Mouse (Mus musculus) left cerebral cortex, postnatal 14 days (tissue): ENCODE results near the gene Tbcel. TPM values are rescaled to one million over a fixed set of nuclear protein-coding genes. Genes with fewer than 3 reads are reported as not detected.

Experiments used
- DNase-seq, 2 experiments: peaks; one replicate each; pipeline ENCODE4 v3.0.0; 2021 to 2022; ENCODE audit warnings: low spot score in 2 of 2, mixed read lengths in 1 of 2
- intact Hi-C: fragments of 180-260 bp; cut with DNase I; formaldehyde crosslinking; loops from one replicate; pipeline ENCODE4 v1.15.1; 2025
- long read RNA-seq, 2 experiments: library from polyadenylated mRNA; stranded (forward); transcript quantifications; one replicate each; pipeline ENCODE4 v2.0.0; 2021
- total RNA-seq, 2 experiments: library from RNA; stranded (reverse); gene quantifications; 2 replicates each; pipeline ENCODE4 v1.2.3; 2021

The Tbcel gene
- 10 to 100 TPM; 47.2 to 53.8 TPM for total RNA-seq
- long read RNA-seq, experiment 1, full-length matches to known transcripts, result 10 of 17 reads
- long read RNA-seq, experiment 1, partial matches to known transcripts, result 0 of 17 reads
- long read RNA-seq, experiment 1, other reads (novel, unspliced or antisense), result 7 of 17 reads
- long read RNA-seq, experiment 2, full-length matches to known transcripts, result 12 of 18 reads
- long read RNA-seq, experiment 2, partial matches to known transcripts, result 1 of 18 reads
- long read RNA-seq, experiment 2, other reads (novel, unspliced or antisense), result 5 of 18 reads

DNA sequence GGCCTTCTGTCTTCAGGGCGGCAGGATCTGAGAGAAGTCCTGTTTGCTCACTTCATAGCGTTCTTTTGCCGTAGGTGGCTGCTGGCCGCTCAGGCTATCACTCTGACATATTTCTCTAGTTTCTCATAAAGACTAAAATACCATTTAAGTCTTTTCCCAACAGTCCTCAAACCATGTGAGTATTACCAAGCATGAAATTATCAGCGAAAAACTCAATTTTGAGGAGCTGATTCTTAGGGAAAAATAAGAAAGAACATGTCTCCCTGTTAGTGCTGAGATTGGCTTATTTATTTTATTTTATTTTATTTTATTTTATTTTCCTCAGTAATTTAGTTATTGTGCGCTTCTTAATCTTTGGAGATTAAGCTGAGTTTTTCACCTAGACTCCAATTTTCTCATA, at the start of gene Tbcel:
Gene Tbcel, minus strand, starts transcription at position 101 of the 400 bp plus-strand sequence.
- intact Hi-C loops, result no loop called here
- no peak for DNase-seq

DNA sequence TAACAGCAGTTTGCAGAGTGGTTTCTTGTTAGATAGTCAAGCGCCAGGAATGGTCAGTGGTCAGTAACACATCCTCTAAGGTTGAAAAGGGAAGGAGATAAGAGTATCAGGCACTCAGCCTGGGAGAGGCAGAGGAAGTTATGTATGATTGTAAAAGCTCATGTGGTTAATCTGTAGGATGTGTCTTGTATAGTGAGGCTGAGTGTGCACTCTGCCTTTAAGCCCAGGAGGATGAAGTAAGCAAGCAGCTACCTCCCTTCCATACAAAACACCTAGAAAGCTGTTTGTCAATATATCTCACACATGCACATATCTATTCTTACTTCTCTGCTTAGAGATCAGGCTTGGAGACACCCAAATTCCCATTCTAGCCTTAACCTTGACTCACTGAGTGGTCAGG, 47.6 kb upstream of the Tbcel start:
- intact Hi-C loops, result loop anchor here (10.0 kb wide), 1 partner anchor 230 kb away; no protein-coding TSS in a partner anchor
- no peak for DNase-seq

DNA sequence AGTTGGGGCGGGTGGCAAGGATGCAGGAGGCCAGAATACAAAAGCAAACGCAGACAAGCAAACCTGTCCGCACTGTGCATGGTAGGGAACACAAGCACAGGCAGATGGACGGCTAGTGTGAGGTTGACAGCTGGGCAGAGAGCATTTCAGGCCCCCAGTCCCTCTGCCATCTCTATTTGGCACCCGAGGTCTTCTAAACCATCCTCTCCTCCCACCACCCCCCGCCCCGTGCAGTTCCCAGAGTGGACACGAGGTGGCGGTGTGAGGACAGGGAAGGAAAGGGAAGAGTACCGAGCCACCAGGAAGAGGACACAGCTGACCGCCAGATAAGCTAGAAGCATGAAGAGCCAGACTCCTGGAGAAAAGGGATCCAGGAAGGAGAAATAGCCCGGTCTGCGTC, 42.5 kb upstream of the Tbcel start:
- intact Hi-C loops, result loop anchor here (1.0 to 10.0 kb wide), 2 partner anchors 225 to 394 kb away; partner anchors contain the start of gene Grik4
- DNase-seq, result peak; percentile 68 to 78

DNA sequence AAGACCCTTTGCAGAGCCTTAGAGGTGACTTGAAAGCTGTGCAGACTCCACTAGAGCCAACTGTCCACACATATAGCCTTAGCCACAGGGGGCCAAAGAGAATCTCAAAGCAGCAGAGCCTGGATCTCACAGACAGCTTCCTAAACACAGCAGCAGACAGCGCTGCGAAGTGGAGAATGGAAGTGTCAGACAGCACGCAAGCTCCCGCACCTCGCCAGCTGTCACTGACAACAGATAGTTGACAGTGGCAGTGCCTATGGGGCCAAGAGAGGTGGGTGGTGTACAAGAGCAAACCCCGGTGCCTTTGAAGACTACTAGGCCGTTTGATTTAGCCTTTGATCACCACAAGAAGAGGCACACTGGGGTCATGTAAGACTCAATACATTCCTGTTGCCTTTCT, 41.4 kb upstream of the Tbcel start:
- intact Hi-C loops, result no loop called here
- DNase-seq, result no peak

DNA sequence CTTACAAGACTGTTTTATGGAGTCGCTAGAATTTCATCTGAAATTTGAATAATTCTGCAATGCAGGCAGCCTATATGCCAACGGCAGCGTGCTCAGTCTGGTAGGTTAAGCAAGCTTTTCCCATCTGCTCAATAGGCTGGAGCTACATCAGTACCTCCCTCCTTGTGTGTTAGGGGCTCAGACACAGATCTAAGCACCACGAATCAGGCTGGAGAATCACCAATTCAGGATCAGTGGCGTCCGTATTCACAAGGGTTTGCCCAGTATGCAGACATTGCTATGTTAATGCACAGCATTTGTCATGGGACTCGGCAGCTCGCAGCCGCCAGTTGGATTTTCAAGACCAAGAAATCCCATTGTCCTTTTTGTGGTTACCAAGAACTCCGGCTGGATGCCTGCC, 36.9 kb upstream of the Tbcel start:
- intact Hi-C loops, result no loop called here
- DNase-seq, result no peak

DNA sequence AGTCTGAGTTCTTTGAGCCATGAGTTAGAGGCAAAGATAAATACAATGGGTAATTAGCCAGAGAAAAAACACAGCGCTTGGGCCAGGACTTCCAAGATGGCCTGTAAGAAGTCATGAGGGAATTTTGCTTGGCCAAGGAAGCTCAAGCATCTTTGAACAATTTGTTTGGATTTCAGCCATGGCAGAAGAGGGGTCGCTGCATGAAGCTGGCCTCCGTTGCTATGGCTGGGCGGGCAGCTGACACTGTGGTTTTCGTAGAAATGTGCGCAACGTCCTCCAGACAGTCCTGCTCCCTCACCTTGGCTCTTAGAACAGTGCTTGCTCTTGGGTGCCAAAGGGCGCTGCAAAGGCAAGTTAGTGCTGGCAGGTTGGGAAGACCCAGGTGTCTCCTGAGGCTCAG, 25.9 kb upstream of the Tbcel start:
- intact Hi-C loops, result loop anchor here (10.0 kb wide), 1 partner anchor 139 kb away; the partner anchor contains the start of gene Tecta
- no peak for DNase-seq

DNA sequence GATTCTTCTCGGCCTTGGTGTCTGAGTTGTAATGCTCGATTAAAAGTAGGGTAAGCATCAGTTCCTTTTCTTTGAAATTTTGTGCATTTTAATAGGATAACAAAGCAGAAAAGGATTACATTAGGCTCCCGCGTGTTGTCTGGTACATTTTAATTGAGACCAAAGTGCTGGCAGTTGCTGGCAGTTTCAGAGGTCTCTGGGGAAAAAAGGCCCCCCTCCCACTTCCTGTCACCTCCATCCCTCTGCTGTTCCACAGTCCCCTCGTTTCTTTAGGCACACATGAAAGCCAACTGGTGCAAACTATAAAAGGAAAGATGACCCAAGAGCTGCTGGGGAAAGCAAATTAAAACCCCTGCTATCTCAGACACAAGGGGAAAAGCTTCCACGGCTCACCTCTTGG, 25.4 kb upstream of the Tbcel start:
- intact Hi-C loops, result loop anchor here (10.0 kb wide), 1 partner anchor 138 kb away; the partner anchor contains the start of gene Tecta
- no peak for DNase-seq

DNA sequence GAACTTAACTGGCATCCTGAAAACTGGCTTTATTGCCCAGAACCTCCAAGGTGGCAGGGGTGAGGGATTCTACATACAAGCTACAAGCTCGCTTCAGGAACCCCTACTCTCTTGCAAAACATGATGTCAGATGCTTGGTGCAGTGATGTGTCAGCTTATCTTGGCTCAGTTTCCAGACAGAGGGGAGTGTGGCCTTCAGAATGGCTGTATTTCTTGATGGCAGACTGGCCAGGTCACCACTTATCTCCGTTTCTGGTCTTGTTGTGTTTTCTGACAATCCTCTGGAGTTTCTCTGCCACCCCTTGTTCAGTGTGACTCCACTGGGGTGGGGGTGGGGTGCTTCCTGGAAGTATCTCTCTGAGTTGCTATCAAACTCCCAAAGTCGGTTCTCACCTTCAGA, 24.3 kb upstream of the Tbcel start:
- intact Hi-C loops, result loop anchor here (10.0 kb wide), 1 partner anchor 137 kb away; the partner anchor contains the start of gene Tecta
- no peak for DNase-seq

DNA sequence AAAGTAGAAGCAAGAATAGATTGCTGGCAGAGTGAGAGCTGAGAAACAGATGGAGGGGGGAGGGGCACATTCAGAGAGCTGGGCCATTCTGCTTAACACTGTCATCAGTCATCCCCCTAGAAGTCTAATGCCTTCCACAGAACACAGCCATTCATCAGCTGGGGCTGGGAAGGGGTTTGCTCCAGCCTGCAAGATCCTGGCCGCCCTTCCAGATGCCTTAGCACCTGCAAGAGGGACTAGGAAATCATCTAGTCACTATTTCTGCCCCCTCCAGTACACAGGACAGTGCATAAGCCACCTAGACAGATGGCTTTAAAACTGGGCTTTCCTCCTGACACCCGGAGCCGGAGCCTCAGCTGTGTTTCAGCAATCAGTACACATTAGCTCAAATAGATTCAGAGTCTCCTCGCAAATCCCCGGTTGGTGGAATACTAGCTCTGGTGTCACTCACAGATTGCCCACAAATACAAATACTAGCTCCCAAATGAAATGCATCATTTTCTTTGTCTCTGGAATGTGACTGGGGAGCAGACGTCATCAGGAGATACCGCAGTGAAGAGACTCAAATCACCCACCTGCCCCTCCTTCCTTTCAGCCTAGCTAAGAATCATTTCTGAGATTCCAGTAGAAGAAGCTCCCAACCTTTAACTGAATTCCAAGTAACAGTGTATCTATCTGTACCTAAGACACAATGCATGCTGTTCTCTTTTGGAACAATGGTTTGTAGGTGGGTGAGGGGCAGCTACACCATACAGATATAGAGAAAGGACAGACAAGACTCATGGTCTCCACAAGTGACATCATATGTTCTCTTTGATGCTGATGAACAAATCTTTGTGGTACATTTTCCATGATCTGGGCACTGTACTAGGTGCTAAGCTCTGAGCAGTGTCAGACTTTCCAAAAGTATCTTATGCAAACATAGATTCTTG, 22.9 kb upstream of the Tbcel start:
- intact Hi-C loops, result loop anchor here (10.0 kb wide), 1 partner anchor 136 kb away; the partner anchor contains the start of gene Tecta
- peak; percentile 65 to 77 for DNase-seq

DNA sequence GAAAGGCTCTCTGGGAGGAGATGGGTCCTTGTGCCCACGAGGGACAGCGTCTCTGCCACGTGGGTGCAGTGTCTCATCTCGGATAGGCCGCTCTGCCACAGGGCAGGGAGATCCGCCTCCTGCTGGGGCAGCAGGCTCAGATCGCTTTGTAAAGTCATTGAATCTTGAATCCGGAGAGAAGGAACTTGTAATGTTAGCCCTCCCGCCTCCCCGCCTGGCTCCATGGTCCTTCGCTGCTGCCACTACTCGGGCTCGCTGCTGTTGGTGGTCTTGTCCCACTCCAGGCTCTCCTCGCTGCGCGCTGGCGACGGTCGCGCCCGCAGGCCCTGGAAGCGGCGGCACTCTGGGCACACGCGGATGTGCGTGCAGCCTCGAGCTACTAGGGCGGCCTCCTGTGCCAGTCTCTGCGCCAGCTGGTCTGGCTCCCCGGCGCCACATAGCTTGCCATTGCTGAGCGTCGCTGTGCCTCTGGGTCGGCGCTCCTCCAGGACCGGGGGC, 13.0 kb upstream of the Tbcel start:
- peak; percentile 52 to 66 for DNase-seq
- intact Hi-C loops, result no loop called here

DNA sequence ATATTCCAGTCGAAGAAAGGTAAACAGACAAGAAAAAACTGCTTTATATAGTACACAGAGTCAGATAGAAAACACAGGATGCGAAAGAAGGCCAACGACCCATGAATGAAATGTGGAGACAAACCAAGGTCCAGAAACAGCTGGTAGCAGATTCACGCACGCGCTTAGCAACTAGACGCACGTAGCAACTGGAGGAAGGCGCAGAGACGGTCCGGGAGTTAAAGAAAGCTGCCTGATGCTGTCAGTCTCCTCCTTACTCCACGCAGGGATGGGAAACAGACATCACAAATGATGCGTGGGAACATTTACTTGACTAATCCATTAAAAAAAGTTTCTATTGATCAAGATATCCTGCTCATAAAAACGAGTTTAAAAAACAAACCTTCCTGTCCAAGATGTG, 10.6 kb upstream of the Tbcel start:
- DNase-seq, result peak; percentile 28 to 30
- intact Hi-C loops, result no loop called here

DNA sequence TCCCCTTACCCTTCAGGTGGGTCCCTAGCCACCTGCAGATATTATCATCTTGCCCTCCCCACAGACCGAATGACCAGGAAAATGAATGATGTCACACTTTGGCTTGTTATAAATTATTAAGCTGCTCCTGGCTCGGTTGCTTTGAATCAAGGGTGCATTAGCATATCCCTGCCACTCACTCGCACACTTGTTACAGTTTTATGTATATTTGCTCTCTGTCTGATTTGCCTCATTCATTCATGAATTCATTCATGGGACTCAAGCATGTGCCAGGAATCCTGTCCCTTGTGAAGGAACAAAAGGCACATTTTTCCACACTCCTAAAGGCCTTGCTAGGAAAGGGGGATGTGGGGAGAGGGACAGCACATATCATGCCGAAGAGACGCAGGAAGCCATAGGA, 5.5 kb upstream of the Tbcel start:
- no peak for DNase-seq
- intact Hi-C loops, result no loop called here

DNA sequence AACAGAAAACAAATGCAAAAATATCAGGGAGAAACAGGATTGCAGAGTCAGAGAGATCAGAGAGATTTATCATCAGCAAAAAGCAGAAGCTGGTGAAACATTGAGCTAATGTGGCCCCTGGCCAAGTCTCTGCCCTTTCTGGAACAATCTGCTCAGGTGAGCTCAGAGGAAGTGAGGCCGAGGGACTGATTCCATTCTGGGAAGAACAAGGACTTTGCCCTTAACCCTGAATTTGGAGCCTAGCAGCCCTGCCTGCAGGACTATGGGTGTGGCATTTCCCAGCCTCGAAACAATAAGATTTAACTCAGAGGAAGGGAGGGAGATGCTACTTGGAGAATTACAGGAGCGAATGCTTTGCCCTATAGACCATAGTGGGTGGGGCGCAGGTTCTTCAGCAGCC, 4.7 kb upstream of the Tbcel start:
- intact Hi-C loops, result no loop called here
- DNase-seq, result no peak

DNA sequence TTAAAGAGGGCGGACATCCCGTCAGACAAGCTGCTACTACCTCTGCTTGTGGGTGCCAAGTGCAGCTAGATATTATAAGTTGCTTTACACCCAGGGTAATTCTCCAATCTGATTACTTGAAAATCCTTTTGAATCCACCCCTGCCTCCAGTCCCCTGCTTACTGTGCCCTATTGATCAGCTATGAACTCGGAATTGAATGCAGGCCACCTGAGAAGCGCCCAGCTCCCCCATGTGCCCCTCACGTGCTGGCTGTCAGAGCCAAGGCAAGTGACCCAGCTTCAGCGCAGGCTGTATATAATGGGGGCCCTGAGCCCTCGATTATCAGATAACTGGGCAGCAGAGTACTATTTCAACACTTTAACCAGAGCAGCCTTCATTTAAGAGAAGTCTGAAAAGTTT, 626 bp upstream of the Tbcel start:
- intact Hi-C loops, result no loop called here
- no peak for DNase-seq

DNA sequence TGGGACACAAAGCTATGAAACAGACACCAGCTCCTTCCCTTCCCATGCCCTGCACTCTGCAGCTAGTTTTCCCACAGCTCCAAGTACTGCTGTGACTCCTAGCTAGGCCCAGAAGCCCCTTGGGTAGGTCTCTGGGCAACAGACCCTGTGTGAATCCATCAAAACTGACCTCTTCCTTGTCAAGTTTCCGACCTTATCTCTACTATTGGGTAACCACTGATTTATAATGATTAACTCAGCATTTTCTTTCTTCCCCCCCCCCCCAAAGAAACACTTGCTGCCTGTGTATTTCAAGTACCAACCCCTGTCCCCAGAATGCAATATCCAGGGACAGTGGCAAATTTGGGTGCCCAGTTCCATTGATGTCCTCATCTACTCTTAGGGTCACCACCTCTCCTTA, 587 bp downstream of the Tbcel start:
- DNase-seq, result no peak
- intact Hi-C loops, result no loop called here

DNA sequence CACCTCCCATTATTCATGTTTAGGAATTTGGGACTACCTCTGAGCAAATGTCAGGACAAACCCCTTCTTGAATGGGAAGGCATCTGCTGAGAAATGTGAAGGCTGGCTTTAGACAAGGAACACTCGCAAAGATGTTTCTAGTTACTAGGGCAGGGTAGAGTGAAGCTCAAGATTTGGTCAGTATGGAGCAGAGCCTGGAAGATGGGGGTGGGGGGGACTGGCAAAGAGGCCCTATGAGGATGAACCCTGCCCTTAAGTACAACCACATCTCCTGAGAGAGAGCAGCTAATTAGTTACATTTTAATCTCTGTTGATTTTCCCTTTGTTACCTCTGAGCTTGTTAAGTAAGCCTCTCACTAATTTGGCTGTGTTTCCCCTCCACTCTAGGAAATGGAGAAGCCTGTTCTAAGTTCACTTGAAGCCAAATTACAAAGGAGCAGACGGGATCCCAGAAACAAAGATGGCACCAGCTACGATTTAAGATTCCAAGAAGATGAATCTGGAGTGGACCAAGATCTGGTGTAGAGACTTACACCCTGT, 2.6 kb downstream of the Tbcel start:
- DNase-seq, result no peak
- intact Hi-C loops, result no loop called here

DNA sequence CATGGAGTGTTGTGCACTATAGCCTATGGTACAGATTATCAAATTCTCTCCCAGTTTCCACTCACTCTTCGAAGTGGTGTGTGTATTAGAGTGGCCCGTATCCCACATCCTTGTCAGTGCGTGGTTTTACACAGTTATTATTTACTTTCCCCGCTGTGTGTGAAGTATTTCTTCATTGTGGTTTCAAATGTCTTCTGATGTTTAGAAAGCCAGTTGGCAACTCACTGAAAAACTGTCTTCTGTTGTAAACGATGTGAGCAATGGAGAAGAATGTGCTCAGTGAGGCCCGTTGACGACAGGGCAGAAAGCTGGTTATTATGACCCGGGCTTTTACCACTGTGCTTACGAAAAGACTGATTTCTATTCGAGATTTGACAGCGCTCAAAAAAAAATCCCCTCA, 3.0 kb downstream of the Tbcel start:
- DNase-seq, result no peak
- intact Hi-C loops, result no loop called here

DNA sequence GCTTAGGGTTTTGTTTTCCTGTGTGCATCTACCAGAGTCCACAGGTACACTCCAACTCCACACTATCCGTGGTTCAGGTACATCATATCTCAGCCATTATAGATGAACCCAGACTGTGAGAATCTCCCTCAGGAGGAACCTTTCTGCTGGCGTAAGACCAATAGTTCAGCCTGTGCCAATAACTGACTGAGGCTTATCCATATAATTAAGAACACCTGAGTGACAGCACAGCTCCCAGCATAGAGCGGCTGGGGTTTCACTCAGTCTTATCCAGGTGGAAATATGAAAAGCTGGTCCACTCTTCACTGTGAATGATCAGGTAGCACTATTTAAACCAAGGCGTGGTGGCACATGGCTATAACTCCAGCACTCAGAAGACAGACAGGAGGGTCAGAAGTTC, 3.9 kb downstream of the Tbcel start:
- intact Hi-C loops, result no loop called here
- DNase-seq, result no peak

DNA sequence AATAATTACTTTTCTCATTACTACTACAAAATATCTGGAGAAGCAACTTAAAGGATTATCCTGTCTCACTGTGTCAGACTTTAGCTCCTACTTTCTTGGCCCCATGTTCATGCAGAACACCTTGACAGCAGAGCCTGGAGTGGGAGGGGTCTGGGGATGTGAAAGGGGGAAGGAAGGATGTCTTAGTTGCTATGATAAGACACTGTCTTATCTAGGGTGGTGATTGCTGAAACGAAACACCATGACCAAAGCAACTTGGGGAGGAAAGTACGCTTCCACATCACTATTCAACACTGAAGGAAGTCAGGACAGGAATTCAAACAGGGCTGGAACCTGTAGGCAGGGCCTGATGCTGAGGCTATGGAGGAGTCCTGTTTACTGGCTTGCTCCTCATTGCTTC, 11.3 kb downstream of the Tbcel start:
- intact Hi-C loops, result no loop called here
- no peak for DNase-seq

DNA sequence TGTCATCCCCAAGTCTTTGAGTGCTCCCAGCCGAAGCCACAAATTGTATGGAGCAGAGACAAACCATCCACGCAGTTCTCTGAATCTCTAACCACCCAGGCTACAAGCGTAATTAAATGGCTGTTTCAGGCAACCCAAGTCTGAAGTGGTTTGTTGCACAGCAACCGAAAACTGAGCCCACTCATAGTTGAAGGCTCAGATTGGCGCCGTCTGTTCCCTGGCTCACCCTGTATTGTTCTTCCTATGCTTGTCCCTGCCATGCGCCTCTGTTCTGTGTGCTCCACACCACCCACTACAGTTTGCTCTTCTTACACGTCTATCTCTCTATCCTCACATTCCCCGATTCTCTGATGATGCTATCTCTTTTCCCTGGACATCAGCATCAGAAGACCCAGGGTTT, 15.8 kb downstream of the Tbcel start:
- DNase-seq, result peak; percentile 65 to 81
- intact Hi-C loops, result no loop called here
